Mouse (Mus musculus): ENCODE measurements around the gene Pcp2.

Gene Pcp2

DNA sequence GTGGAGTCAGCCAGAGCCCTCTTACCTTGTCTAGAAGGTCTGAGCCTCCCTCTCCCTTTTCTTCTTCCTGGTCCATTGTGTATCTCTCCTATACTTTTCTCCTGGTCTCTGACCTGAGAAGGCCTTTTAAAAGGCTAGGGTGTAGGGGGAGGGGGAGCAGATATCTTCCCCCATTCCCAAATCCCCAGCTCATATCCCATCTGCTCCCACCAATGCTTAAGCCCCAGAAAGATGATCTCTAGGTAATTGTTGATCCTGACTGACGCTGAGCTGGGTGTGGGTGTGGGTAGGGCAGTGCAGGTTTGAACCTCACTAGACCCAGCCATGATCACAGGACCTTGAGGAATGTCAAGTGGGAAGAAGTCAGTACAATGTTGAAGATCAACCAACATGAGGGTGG lies at the start of gene Pcp2:
Gene Pcp2 (minus strand): TSS at position 101 of the 400 bp plus-strand sequence.
- no peak for DNase-seq (ENCODE audit: low read depth, low spot score)

- DNase-seq (ENCODE audit: low read depth, low spot score), result no peak
These were observed 49.3 kb upstream of the Pcp2 start for GRCm38 (mm10) chr8:3674671-3675070.

DNA sequence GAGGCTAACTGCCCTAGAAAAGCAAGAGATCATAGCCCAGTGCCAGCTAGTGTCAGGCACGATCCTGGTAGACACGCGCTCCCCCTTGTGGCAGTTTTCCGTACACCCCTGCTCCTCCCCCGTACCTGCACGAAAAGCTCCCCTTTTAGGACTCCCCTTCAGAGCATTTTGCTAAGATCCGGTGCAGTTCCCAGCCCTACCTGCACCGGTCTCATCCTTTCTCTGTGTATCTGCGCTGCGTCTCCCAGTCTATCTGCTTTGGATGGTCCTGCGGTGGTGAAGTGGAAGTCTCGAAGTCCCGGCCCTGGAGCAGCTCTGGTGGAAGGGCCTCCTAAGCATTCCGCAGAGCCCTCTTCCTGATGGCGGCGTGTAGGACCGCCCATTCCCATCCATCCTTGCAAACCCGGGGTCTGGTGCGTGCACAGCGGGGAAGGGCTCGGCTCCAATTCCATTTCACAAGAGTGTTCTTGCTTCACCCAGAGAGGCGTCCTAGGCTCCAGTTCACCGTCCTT lies 46.7 kb upstream of the Pcp2 start, which contains the start of gene Fcor:
Gene Fcor (minus strand): TSS at position 383 of the 512 bp plus-strand sequence.
- peak; percentile 83 for DNase-seq (ENCODE audit: low read depth, low spot score)

- no peak for DNase-seq (ENCODE audit: low read depth, low spot score)
These were observed 45.0 kb upstream of the Pcp2 start for GRCm38 (mm10) chr8:3670388-3670787.

DNA sequence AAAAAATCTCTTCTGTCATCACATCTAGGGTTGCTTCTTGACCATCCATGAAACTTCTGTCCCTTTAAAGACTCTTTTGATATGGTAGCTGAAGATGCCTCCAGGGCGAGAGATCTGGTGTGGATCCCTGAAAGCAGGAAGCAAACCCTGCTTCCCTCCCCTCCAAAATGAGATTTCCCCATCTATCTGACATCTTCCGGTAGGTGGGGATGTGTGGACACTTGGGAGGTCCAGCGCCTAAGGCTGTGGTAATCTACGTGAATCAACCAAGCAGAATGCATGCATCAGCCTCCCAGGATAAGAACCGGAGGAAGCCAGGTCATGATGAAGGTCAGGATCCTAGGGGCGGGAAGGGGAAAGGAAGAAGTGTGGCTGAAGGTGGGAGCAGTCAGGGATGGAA lies 40.2 kb upstream of the Pcp2 start, which contains the start of gene Mcemp1:
Gene Mcemp1 (plus strand): TSS at position 248 of the 400 bp plus-strand sequence.
- DNase-seq (ENCODE audit: low read depth, low spot score), result no peak

GRCm38 (mm10) chr8:3664405-3664804 lies 39.1 kb upstream of the Pcp2 start:
- DNase-seq (ENCODE audit: low read depth, low spot score), result no peak

DNA sequence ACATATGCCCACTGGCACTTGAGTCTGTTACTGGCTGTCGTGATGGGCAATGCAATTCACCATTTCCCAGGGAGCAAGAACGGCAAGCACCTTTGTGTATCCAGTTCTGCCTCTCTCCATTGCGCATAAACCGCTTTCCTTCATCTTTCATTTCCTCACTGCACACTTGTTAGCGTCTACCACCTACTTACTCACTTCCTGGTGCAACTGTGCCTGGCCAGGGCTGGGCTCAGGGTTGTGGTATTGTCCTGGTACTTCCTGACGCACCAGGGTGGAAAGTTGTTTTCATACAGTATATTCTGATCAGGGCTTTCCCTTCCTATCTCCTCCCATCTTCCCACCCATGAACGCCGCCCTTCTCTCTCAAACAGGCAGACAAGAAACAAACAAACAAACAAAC lies 35.5 kb upstream of the Pcp2 start:
- DNase-seq (ENCODE audit: low read depth, low spot score), result no peak

GRCm38 (mm10) chr8:3656725-3657381 lies 31.5 kb upstream of the Pcp2 start:
- no peak for DNase-seq (ENCODE audit: low read depth, low spot score)

DNA sequence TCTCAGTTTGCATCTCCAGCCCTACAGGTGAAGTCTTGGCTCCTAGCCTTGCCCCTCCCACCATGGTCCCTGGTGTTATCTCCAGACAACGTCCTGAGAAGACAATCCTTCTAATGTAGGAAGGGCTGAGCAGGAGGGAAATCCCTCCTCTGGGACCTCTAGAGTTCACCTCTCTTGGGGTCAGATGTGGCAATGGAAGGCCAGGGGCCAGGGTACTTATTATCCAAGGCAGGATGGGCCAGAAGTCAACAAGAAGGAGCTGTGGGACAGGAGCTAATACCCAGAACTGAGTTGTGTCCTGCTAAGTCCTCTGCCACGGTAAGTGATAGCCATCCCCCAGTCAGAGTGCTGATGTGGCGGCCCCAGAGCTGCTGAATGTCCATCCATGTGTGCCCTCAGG lies 30.2 kb upstream of the Pcp2 start, which contains the start of gene Retn:
Gene Retn (plus strand): TSS at position 245 of the 400 bp plus-strand sequence.
- DNase-seq (ENCODE audit: low read depth, low spot score), result no peak

GRCm38 (mm10) chr8:3654726-3655508 lies 29.6 kb upstream of the Pcp2 start:
- no peak for DNase-seq (ENCODE audit: low read depth, low spot score)

DNA sequence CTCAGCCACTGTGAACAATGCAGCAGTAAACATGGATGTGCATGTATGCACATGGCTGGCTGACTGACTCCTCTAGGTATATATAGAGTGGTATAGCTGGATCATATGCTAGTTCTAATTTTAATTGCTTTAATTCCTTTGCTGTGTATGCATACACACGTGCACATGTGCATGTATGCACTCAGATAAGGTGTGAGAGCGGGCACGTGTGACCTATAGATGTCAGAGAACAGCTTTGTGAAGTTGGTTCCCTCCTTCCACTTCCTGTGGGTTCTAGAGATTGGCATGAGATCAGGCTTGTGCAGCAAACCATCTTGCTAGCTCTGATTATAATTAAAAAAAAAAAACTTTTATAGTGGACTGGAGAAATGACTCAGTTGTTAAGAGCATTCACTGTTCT lies 27.5 kb upstream of the Pcp2 start:
- DNase-seq (ENCODE audit: low read depth, low spot score), result no peak

DNA sequence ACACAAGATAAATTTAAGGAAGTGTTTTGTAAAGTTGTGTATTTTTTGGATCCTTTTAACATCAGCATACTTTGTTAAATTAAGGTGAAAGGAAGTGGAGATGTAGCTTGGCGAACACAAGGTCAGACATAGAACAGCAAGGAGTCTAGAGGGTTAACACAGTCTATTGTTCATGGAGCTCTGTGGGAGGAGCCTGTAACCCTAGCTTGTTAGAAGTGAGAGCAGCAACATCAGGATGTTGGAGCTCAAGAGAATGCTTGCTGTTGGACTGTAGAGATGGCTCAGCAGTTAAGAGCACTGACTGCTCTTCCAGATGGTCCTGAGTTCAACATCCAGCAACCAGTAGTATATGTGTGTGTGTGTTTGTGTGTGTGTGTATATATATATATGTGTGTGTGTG lies 23.6 kb upstream of the Pcp2 start:
- no peak for DNase-seq (ENCODE audit: low read depth, low spot score)

DNA sequence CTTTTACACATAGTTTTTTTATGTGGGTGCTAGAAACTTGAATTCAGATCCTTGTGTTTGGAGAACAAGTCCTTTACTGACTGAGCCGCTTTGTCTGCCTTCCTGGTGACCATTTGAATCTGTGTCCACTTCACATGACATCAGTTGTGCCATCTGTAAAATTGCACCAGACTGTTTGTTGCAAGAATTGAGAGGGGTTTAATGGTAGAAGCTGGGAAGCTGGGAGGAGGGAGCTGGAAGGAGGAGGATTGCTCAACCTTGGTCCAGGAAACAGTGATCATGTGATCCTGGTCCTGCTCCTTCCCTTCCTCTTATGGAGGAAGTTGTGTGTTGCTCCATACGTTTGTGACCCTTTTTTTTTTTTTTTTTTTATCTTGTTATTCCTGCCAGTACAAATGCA lies 22.9 kb upstream of the Pcp2 start:
- no peak for DNase-seq (ENCODE audit: low read depth, low spot score)

DNA sequence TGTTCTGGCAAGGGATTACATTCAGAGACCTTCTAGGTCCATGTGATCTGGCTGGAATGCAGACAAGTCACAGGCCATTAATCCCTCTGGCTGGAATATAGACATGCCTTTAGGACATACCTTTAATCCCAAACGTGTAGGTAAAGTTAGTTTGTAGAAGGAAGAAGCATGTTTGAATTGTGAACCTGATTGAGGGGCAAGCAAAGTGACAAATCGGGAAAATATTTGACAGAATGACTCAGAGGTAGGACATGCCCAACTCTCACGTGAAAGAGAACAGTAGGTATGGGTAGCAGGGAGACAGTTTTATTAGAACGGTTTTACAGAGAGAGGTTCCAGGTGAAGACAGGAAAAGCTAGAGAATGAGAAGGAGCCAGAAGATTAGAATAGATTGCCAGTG lies 22.2 kb upstream of the Pcp2 start:
- DNase-seq (ENCODE audit: low read depth, low spot score), result no peak

DNA sequence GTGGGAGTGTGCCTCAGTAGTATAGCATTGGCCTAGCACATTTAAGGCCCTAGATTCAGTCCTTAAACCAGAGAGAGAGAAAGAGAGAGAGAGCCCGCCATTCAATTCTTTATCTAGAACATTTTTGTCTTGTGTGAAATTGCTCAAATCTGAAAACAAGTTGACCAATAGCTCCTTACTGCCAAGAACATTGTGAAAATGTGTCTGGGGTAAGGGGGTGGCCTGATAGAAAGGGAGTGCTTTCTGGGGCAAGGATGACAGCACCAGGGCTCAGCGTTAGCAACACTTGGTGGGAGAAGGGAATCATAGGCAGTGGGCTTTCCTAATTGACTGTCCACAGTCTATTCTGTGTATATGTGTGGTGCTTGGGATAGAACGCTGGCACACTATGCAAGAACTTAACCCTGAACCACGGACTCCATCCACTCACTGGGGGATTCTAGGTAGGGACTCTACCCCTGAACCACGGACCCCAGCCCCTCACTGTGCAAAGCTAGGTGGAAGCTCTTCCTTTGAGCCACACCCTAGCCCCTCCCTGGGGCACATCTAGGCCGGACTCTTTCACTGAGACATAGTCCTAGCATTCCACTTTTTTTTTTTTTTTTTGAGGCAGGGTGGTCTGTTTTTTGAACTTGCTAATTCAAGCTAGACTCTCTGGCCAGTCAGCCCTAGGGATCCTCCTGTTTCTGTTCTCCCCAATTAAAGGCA lies 21.6 kb upstream of the Pcp2 start:
- no peak for DNase-seq (ENCODE audit: low read depth, low spot score)

DNA sequence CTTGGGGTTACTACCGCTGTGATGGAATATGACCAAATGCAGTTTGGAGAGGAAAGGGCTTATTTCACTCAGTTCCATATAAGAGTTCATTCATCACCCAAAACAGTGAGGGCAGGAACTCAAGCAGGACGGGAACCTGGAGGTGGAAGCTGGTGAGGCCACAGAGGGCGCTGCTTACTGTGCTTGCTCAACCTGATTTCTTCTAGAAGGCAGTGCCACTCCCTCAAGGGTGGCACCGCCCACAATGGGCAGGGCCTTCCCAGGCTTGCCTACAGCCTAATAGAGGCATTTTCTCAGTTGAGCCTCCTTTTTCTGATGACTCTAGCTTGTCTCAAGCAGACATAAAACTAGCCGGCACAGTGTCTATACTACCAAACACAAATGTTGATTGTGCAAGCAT lies 20.5 kb upstream of the Pcp2 start:
- no peak for DNase-seq (ENCODE audit: low read depth, low spot score)

GRCm38 (mm10) chr8:3631478-3631875 lies 6.1 kb upstream of the Pcp2 start:
- no peak for DNase-seq (ENCODE audit: low read depth, low spot score)

GRCm38 (mm10) chr8:3630647-3631477 lies 5.5 kb upstream of the Pcp2 start, which contains the start of gene Stxbp2:
Gene Stxbp2 (plus strand): TSS chr8:3630955.
- peak; percentile 76 for DNase-seq (ENCODE audit: low read depth, low spot score)

DNA sequence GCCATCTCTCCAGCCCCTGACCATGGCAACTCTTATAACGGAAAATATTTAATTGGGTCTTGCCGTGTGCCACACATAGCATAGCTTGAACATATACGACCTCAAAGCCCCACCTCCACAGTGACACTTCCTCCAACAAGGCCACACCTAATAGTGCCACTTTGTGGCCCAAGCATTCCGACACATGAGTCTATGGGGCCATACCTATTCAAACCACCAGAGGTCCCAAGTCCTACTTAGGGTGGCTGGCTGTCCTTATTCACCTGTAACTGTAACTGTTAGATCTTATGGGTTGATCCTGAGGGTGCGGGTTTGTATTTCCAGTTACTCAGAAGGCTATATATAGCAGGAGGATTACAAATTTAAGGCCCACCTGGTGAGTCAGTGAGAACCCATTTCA lies 2.7 kb upstream of the Pcp2 start:
- no peak for DNase-seq (ENCODE audit: low read depth, low spot score)

DNA sequence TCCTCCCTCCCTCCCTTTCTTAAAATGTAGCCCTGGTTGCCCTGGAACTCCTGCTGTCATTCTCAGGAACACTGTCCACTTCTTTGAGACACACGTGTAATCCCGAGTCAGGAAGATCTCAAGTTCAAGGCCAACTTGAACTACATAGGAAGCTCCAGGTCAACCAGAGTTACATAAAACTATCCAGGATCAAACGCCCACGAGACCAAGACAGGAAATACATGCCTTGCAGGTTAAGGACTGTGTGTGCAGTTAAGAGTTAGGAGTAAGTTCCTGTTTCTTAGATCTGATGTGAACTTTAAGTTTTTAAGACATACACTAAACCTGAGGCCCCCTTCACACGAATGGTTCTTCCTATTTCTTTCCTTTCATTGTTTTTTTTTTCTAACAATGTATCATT lies 1.6 kb upstream of the Pcp2 start:
- DNase-seq (ENCODE audit: low read depth, low spot score), result no peak

DNA sequence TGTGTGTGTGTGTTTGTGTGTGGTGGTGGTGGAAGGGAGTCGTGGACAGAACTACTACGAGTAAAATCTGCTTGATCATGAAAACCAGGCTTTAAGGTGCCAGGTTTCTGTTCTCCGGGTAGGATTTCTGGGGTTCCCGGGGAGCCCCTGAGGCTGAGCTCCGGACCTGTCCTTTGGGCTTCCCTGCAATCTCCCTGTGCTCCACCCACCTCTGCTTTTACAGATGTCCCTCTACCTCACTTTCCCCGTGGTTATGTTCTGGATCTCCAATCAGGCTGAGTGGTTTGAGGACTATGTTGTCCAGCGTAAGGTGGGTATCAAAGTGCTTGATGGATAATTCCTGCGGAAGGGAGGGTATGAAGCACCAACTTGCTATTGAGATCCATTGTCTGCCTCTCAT lies 3.2 kb downstream of the Pcp2 start:
- DNase-seq (ENCODE audit: low read depth, low spot score), result no peak
